Mouse (Mus musculus): Measurements from ENCODE around the gene Tarbp1.

GRCm38 (mm10) chr8:126498465-126498864, 23.6 kb upstream of the Tarbp1 start:
- no peak for TF ChIP-seq CTCF (IDR thresholded peaks at IDR 0.05; ENCODE audit: control insufficient read depth, insufficient read depth, insufficient replicate concordance, low read depth, low read length)
- TF ChIP-seq POLR2A (IDR thresholded peaks at IDR 0.05; ENCODE audit: control insufficient read depth, low read depth, low read length), result no peak
